Mouse (Mus musculus) forelimb bud, embryonic 11.5 days (tissue): ENCODE results near the gene Gm21616.
"Not testable (repeated sequence)": the region's sequence is repeated elsewhere in the genome, so short reads cannot be mapped to it uniquely, and the experiment has no call there.

Experiments
- DNase-seq: peaks from one replicate; pipeline ENCODE4 v3.0.0-alpha.2; 2012; ENCODE audit warnings: low read depth, low spot score

The Gm21616 gene

DNA sequence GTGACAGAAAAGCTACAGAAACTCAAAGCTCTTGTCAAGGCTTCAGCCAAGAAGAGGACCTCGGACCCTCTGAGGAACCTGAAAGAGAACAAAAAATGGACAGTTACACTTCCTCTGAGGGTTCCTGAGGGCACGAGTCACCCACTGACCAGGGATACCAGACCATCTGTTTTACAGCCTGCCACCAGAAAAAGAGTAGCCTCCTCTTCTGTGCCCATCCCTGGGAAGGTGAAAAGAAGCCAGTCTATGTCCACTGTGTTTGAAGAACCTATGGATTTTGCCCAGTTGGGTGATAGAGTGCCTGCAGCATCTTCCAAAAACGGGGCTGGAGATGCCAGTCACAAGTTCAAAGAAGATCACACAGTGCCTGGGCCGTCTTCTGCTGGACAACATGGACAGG lies at the start of gene Gm21616:
TSS of gene Gm21616 (plus strand) at position 301 of the 400 bp plus-strand sequence.
- not testable (repeated sequence) for DNase-seq
